Mouse (Mus musculus) lung, embryonic 16.5 days (tissue): ENCODE results near the gene Rasal1. TPM values are rescaled to one million over a fixed set of nuclear protein-coding genes. Genes with fewer than 3 reads are reported as not detected.

Source experiments
- ATAC-seq: fragments of 200-750 bp; cut with Nextera tagmentation; 2 replicates; pipeline ENCODE4 v1.8.0; 2017; ENCODE audit warnings: low read depth, mild to moderate bottlenecking, moderate library complexity
- H3K27ac ChIP-seq: fragments of 300-500 bp; sonication (generic); 2 replicates; pipeline ENCODE4 v1.5.1; 2014; ENCODE audit warnings: mild to moderate bottlenecking, control low read depth, low read length
- H3K27me3 ChIP-seq: fragments of 300-500 bp; sonication (generic); 2 replicates; pipeline ENCODE4 v1.6.1; 2014; ENCODE audit warnings: low read depth, low read length, mixed read lengths; ENCODE audit not compliant: control insufficient read depth, insufficient read depth
- H3K36me3 ChIP-seq: fragments of 300-500 bp; sonication (generic); 2 replicates; pipeline ENCODE4 v1.6.1; 2014; ENCODE audit warnings: low read length; ENCODE audit not compliant: control insufficient read depth, insufficient read depth
- H3K4me1 ChIP-seq: fragments of 300-500 bp; sonication (generic); replicated peaks from 2 replicates; pipeline ENCODE4 v1.6.1; 2014; ENCODE audit warnings: low read length, mixed read lengths; ENCODE audit not compliant: control insufficient read depth, insufficient read depth
- H3K4me2 ChIP-seq: fragments of 300-500 bp; sonication (generic); 2 replicates; pipeline ENCODE4 v1.6.1; 2014; ENCODE audit warnings: low read depth, low read length, control low read depth
- H3K4me3 ChIP-seq: fragments of 300-500 bp; sonication (generic); 2 replicates; pipeline ENCODE4 v1.5.1; 2014; ENCODE audit warnings: mild to moderate bottlenecking, low read length, control low read depth
- H3K9ac ChIP-seq: fragments of 300-500 bp; sonication (generic); 2 replicates; pipeline ENCODE4 v1.6.1; 2014; ENCODE audit warnings: low read length, control low read depth
- H3K9me3 ChIP-seq: fragments of 300-500 bp; sonication (generic); 2 replicates; pipeline ENCODE4 v1.6.1; 2016; ENCODE audit warnings: low read length; ENCODE audit not compliant: control insufficient read depth
- WGBS: fragments of 180-500 bp; shearing (Covaris S2); extraction: QIAGEN DNeasy Blood & Tissue Kit; methylation state at CpG from one replicate; pipeline ENCODE4 v1.1.7; 2014; 5-methylcytosine and 5-hydroxymethylcytosine counted together
- polyA plus RNA-seq: library from polyadenylated mRNA; unstranded; fragments of >200 nt; fragmentation: Nextera tagmentation; extraction: Ambion mirVana; gene quantifications from 2 replicates; pipeline ENCODE4 v1.2.1, GENCODE M21; 2015

Gene Rasal1
- polyA plus RNA-seq, 1 experiment from 2014 or later: 0.44 TPM

DNA sequence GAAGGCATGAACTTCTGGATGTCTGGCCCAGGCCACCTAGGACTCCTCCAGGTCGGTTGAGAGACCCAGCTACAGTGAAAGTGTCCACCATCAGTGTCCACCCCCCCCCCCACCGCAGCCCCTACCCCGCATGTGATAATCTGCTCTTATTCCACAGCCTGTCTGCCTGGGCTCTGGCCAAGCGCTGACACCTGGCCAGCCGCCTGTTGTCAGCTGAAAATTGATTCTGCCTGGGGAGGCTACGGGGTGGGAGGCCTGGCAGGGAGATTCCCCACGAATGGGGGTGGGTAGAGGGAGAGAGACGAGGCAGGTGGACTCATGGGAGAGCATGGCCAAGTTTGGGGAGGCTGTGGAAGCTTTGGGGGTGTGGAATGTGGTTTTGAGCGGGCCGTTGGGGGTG is 68.5 kb downstream of the Rasal1 start:
- WGBS: 60% methylated on average over 10 of the region's 10 CpGs

DNA sequence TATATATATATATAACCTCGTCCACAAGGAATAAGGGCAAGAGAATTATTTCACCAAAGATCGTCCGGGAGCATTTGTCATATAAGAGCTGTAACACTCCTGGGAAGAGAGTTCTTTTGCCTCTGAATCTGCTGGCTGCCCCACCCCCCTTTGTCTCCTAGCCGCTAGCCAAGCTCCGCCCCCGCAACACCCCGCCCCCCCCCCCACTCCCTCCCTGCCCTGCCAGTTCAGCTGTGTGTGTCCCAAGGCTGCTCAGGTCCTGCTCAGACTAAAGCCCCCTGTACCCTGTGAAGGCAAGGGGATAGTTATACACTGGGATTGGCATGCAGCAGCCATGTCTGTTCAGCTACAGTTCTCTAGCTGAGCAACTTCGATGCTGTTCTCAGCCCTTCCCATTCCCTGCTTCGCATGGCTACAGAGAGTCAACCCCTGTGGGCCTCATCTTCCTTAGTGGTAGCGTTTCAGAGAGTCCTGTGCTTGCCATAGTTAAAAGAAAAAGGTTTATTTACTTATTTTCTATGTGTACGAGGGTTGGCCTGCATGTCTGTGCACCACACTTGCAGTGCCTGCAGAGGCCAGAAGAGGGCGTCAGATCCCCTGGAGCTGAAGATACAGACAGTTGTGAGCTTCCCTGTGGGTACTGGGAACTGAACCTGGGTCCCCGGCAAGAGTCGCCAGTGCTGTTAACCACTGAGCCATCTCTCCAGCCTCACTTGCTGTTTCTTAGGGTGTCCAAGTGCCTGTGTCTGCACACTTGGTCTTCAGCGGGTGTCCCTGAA is 70.2 kb downstream of the Rasal1 start:
- Histone ChIP-seq H3K27ac (no peak overlapping the region), H3K4me2 (no peak overlapping the region), H3K9ac (no peak overlapping the region), H3K36me3 (no peaks in the 10 kb centered on the region), H3K9me3 (no peaks in the 10 kb centered on the region), H3K27me3 (peaks cover 6% of the 10 kb centered on the region; the same call in 1 of the 2 replicates), H3K4me1 (no peaks in the 10 kb centered on the region), H3K4me3 (no peak overlapping the region)
- ATAC-seq: no peak
- WGBS: 41% methylated on average over 14 of the region's 15 CpGs

More for the DNA sequence above, 68.5 kb downstream of the Rasal1 start:
- Histone ChIP-seq H3K36me3 (no peaks in the 10 kb centered on the region), H3K9ac (no peak overlapping the region), H3K27ac (no peak overlapping the region), H3K27me3 (peaks cover 21% of the 10 kb centered on the region), H3K4me2 (no peak overlapping the region), H3K9me3 (no peaks in the 10 kb centered on the region), H3K4me3 (no peak overlapping the region), H3K4me1 (no peaks in the 10 kb centered on the region)
- no peak for ATAC-seq

DNA sequence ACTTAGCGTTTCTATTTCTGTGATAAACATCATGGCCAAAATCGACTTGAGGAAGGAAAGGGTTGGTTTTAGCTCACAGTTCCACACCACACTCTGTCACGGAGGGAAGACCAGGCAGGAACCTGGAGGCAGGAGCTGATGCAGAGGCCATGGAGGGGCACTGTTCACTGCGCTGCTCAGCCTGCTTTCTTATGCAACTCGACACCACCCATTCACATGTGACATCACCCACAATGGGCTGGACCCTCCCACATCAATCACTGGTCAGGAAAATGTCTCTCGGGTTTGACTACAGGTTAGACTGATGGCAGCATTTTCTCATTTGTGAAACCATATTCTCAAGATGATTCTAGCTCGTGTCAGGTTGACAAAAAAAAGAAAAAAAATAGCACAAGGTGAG is 72.4 kb downstream of the Rasal1 start:
- Histone ChIP-seq H3K27me3 (no peaks in the 10 kb centered on the region), H3K27ac (no peak overlapping the region), H3K9me3 (no peaks in the 10 kb centered on the region), H3K4me3 (no peak overlapping the region), H3K4me1 (no peaks in the 10 kb centered on the region), H3K4me2 (no peak overlapping the region), H3K36me3 (no peaks in the 10 kb centered on the region), H3K9ac (no peak overlapping the region)
- 50% methylated on average over 7 of the region's 7 CpGs for WGBS
- no peak for ATAC-seq

DNA sequence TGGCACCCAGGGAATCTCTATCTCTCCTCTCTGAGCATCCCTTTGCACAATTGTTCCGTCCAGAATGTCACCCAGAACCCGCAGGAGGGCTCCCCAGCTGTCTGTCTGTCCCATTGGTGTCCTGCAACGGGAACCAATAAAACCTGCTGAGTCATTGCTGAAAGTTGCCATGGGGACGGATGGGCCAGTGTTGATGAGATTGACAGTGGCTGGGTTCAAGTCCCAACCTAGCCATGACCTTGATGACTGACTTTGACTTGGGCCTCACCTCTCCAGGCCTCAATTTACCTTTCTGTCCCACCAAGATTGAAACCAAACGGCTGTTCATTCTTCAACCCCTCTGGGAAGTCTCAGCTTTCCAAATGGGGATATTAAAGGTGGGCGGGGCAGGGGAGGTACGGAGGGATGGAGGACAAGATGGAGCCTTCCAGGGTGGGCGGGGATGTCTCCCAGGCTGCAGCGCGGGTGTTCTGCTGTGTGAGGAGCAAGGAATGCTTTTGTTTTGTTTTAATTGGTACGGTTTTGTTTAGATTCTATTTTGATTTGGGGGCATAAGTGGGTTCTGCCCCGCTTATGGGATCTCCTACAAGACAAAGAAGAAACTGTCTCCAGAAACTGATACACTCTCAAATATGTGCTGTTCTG is 77.3 kb downstream of the Rasal1 start:
- Histone ChIP-seq H3K4me2 (no peak overlapping the region), H3K27ac (no peak overlapping the region), H3K9ac (no peak overlapping the region), H3K27me3 (no peaks in the 10 kb centered on the region), H3K4me3 (no peak overlapping the region), H3K36me3 (no peaks in the 10 kb centered on the region), H3K9me3 (no peaks in the 10 kb centered on the region), H3K4me1 (no peaks in the 10 kb centered on the region)
- ATAC-seq: no peak
- 58% methylated on average over 12 of the region's 12 CpGs for WGBS

Other genes starting within 250 kb of the Rasal1 start
- gene Lhx5, start 217.1 kb upstream of the Rasal1 start, polyA plus RNA-seq: not detected in 2 replicates
- 7.7 and 8.1 TPM in 2 replicates for gene Sdsl, start 176.0 kb upstream of the Rasal1 start, polyA plus RNA-seq
- 0.26 TPM in 1 of 2 replicates, not detected in the other for gene Sds, start 172.3 kb upstream of the Rasal1 start, polyA plus RNA-seq
- 48.8 and 50.5 TPM in 2 replicates for gene Plbd2, start 145.2 kb upstream of the Rasal1 start, polyA plus RNA-seq
- 8.5 and 8.6 TPM in 2 replicates for gene Slc8b1, start 137.6 kb upstream of the Rasal1 start, polyA plus RNA-seq
- 17.8 and 18.0 TPM in 2 replicates for gene Tpcn1, start 60.1 kb upstream of the Rasal1 start, polyA plus RNA-seq
- gene Iqcd, start 59.8 kb upstream of the Rasal1 start, polyA plus RNA-seq: 1.2 and 1.9 TPM in 2 replicates
- gene Rita1, start 36.2 kb upstream of the Rasal1 start, polyA plus RNA-seq: 13.8 and 14.0 TPM in 2 replicates
- gene Ddx54, start 36.1 kb upstream of the Rasal1 start, polyA plus RNA-seq: 36.8 and 37.8 TPM in 2 replicates
- 0.94 and 1.5 TPM in 2 replicates for gene Cfap73, start 14.6 kb upstream of the Rasal1 start, polyA plus RNA-seq
- 2.4 and 3.2 TPM in 2 replicates for gene Dtx1, start 63.1 kb downstream of the Rasal1 start, polyA plus RNA-seq
- 0.23 and 0.29 TPM in 2 replicates for gene Oas2, start 101.0 kb downstream of the Rasal1 start, polyA plus RNA-seq
- 0.10 and 0.11 TPM in 2 replicates for gene Oas3, start 128.8 kb downstream of the Rasal1 start, polyA plus RNA-seq
- gene Oas1e, start 146.7 kb downstream of the Rasal1 start, polyA plus RNA-seq: not detected in 2 replicates
- gene Oas1c, start 163.7 kb downstream of the Rasal1 start, polyA plus RNA-seq: 0.69 and 1.1 TPM in 2 replicates
- gene Oas1f, start 198.6 kb downstream of the Rasal1 start, polyA plus RNA-seq: not detected in 2 replicates
- not detected in 2 replicates for gene Oas1h, start 212.6 kb downstream of the Rasal1 start, polyA plus RNA-seq
- 0.20 and 0.21 TPM in 2 replicates for gene Oas1g, start 238.8 kb downstream of the Rasal1 start, polyA plus RNA-seq